Mouse (Mus musculus) G1E (cell line): ENCODE measurements at regions not wholly inside any gene's neighbourhood (a gene's known extent, or its start where the extent isn't known, plus 50 kb on each side); places are given as distances from the start of the nearest gene placed in this dataset.
A peak's percentile ranks its signal among the peaks of the same experiment; 100 is the strongest.

Experiments
- ATAC-seq: 2 replicates; pipeline ENCODE4 v1.8.0; 2016; ENCODE audit warnings: mild to moderate bottlenecking; ENCODE audit not compliant: insufficient number of reproducible peaks, poor library complexity, low FRiP score, severe bottlenecking; ENCODE audit errors: extremely low read depth
- DNase-seq: peaks from one replicate; pipeline ENCODE4 v3.0.0; 2012; ENCODE audit warnings: low spot score
- H3K27me3 ChIP-seq: 2 replicates; pipeline ENCODE4 v1.6.1; 2012; ENCODE audit warnings: mild to moderate bottlenecking, low read length, inconsistent platforms; ENCODE audit not compliant: insufficient read depth
- H3K36me3 ChIP-seq: replicated peaks from 2 replicates; pipeline ENCODE3; 2012; ENCODE audit warnings: mild to moderate bottlenecking, inconsistent platforms
- H3K4me1 ChIP-seq: 2 replicates; pipeline ENCODE4 v1.6.1; 2012; ENCODE audit warnings: low read depth, low read length, inconsistent platforms, mixed read lengths; ENCODE audit not compliant: insufficient read depth
- H3K4me3 ChIP-seq: 2 replicates; pipeline ENCODE4 v1.5.1; 2012; ENCODE audit warnings: low read depth, mild to moderate bottlenecking, inconsistent platforms, low read length, moderate library complexity, mixed read lengths
- H3K9me3 ChIP-seq: replicated peaks from 2 replicates; pipeline ENCODE4 v1.6.1; 2012; ENCODE audit warnings: inconsistent platforms
- CTCF ChIP-seq: IDR thresholded peaks from 2 replicates; pipeline ENCODE4 v1.5.1; 2012; ENCODE audit warnings: low read depth, low read length, inconsistent platforms, mixed read lengths
- GATA1 ChIP-seq: IDR thresholded peaks from 2 replicates; pipeline ENCODE4 v1.6.1; 2012; ENCODE audit warnings: borderline replicate concordance, low read length, inconsistent platforms, mixed read lengths
- GATA2 ChIP-seq: IDR thresholded peaks from 2 replicates; pipeline ENCODE4 v1.6.1; 2012; ENCODE audit warnings: low read depth, low read length, inconsistent platforms, borderline replicate concordance
- POLR2AphosphoS5 ChIP-seq: IDR thresholded peaks from 2 replicates; pipeline ENCODE4 v1.6.1; 2012; ENCODE audit warnings: low read depth, low read length, inconsistent platforms; ENCODE audit not compliant: insufficient replicate concordance
- TAL1 ChIP-seq: conservative IDR thresholded peaks from 2 replicates; pipeline ENCODE4 v1.6.1; 2012; ENCODE audit warnings: low read depth, low read length, inconsistent platforms, mixed read lengths

- DNase-seq (no peak), ATAC-seq (no peak)
- no peaks in the 10 kb centered on the region for H3K9me3 ChIP-seq
Measured at GRCm38 (mm10) chr3:40426070-40426469, 105.0 kb upstream of the Intu start.

GRCm38 (mm10) chr3:40428021-40428420 lies 103.1 kb upstream of the Intu start:
- TF ChIP-seq POLR2AphosphoS5: no peak
- no peak for TF ChIP-seq GATA2
- TF ChIP-seq GATA1: no peak
- TF ChIP-seq TAL1: no peak
- no peak for TF ChIP-seq CTCF
- Histone ChIP-seq H3K4me1 (no peaks in the 10 kb centered on the region), H3K9me3 (no peaks in the 10 kb centered on the region), H3K27me3 (peaks cover 2% of the 10 kb centered on the region; the same call in 1 of the 2 replicates), H3K4me3 (no peak overlapping the region), H3K36me3 (no peaks in the 10 kb centered on the region)
- ATAC-seq: no peak
- DNase-seq: no peak

More at GRCm38 (mm10) chr3:40426070-40426469, 105.0 kb upstream of the Intu start:
- no peaks in the 10 kb centered on the region for H3K4me1 ChIP-seq
- peaks cover 2% of the 10 kb centered on the region; the same call in 1 of the 2 replicates for H3K27me3 ChIP-seq
- no peak overlapping the region for H3K4me3 ChIP-seq
- TF ChIP-seq GATA1 (no peak), CTCF (no peak), POLR2AphosphoS5 (no peak), GATA2 (no peak), TAL1 (no peak)
- no peaks in the 10 kb centered on the region for H3K36me3 ChIP-seq

- no peak for DNase-seq
Measured at GRCm38 (mm10) chr3:40438251-40438650, 92.8 kb upstream of the Intu start.

GRCm38 (mm10) chr3:40441092-40442036 lies 89.7 kb upstream of the Intu start:
- DNase-seq (no peak), ATAC-seq (no peak)
- peaks cover 5% of the 10 kb centered on the region; the same call in 1 of the 2 replicates for H3K27me3 ChIP-seq
- H3K4me1 ChIP-seq: no peaks in the 10 kb centered on the region
- TF ChIP-seq TAL1 (no peak), POLR2AphosphoS5 (no peak), GATA2 (no peak), CTCF (no peak), GATA1 (no peak)
- no peak overlapping the region for H3K4me3 ChIP-seq
- no peaks in the 10 kb centered on the region for H3K36me3 ChIP-seq
- H3K9me3 ChIP-seq: no peaks in the 10 kb centered on the region

More at GRCm38 (mm10) chr3:40438251-40438650, 92.8 kb upstream of the Intu start:
- H3K36me3 ChIP-seq: no peaks in the 10 kb centered on the region
- no peak overlapping the region for H3K4me3 ChIP-seq
- H3K9me3 ChIP-seq: no peaks in the 10 kb centered on the region
- no peak for ATAC-seq
- no peaks in the 10 kb centered on the region for H3K4me1 ChIP-seq
- peaks cover 5% of the 10 kb centered on the region; the same call in 1 of the 2 replicates for H3K27me3 ChIP-seq
- no peak for TF ChIP-seq TAL1
- TF ChIP-seq GATA1: no peak
- TF ChIP-seq GATA2: no peak
- no peak for TF ChIP-seq CTCF
- no peak for TF ChIP-seq POLR2AphosphoS5

- Histone ChIP-seq H3K36me3 (no peaks in the 10 kb centered on the region), H3K27me3 (peaks cover 5% of the 10 kb centered on the region; the same call in 1 of the 2 replicates), H3K9me3 (no peaks in the 10 kb centered on the region), H3K4me3 (no peak overlapping the region), H3K4me1 (no peaks in the 10 kb centered on the region)
- TF ChIP-seq TAL1 (no peak), GATA2 (no peak), GATA1 (no peak), POLR2AphosphoS5 (no peak), CTCF (peak; percentile 55; the same call in 1 of the 2 replicates)
- ATAC-seq: no peak
- DNase-seq: no peak
Measured at GRCm38 (mm10) chr3:40443788-40444595, 87.1 kb upstream of the Intu start.

GRCm38 (mm10) chr3:40452958-40453357 lies 78.1 kb upstream of the Intu start:
- Histone ChIP-seq H3K27me3 (peaks cover 3% of the 10 kb centered on the region; the same call in 1 of the 2 replicates), H3K36me3 (no peaks in the 10 kb centered on the region), H3K9me3 (no peaks in the 10 kb centered on the region), H3K4me1 (no peaks in the 10 kb centered on the region), H3K4me3 (no peak overlapping the region)
- ATAC-seq (no peak), DNase-seq (no peak)
- TF ChIP-seq GATA2 (no peak), POLR2AphosphoS5 (no peak), CTCF (no peak), TAL1 (no peak), GATA1 (no peak)
